Mouse (Mus musculus) lung, adult 2 months (tissue): ENCODE measurements around the gene Exoc6. TPM values are rescaled to one million over a fixed set of nuclear protein-coding genes. Genes with fewer than 3 reads are reported as not detected.

Experiments
- DNase-seq: peaks from one replicate; pipeline ENCODE4 v3.0.0; 2022
- H3K4me1 ChIP-seq: fragments of 200-500 bp; 2 replicates; pipeline ENCODE4 v1.6.1; 2011; ENCODE audit warnings: low read length; ENCODE audit not compliant: control insufficient read depth, insufficient read depth
- H3K4me3 ChIP-seq: fragments of 200-500 bp; replicated peaks from 2 replicates; pipeline ENCODE3; 2011; ENCODE audit warnings: low read depth, mild to moderate bottlenecking, control low read depth, low read length; ENCODE audit errors: extremely low read depth
- CTCF ChIP-seq: fragments of 200-500 bp; IDR thresholded peaks from 2 replicates; pipeline ENCODE4 v1.5.1; 2011; ENCODE audit warnings: mild to moderate bottlenecking, low read length, control low read depth; ENCODE audit not compliant: insufficient read depth
- POLR2A ChIP-seq: fragments of 200-500 bp; IDR thresholded peaks from 2 replicates; pipeline ENCODE4 v1.6.1; 2011; ENCODE audit warnings: low read depth, mild to moderate bottlenecking, control low read depth, low read length, borderline replicate concordance; ENCODE audit errors: extremely low read depth
- WGBS: fragments of 180-500 bp; shearing (Covaris S2); methylation state at CpG from one replicate; pipeline ENCODE4 v1.1.7; 2018; 5-methylcytosine and 5-hydroxymethylcytosine counted together
- polyA plus RNA-seq: library from polyadenylated mRNA; depleted of rRNA; stranded (reverse); fragments of >200 nt; gene quantifications from 2 replicates; pipeline ENCODE4 v1.2.3, GENCODE M21; 2012

Exoc6 gene
- polyA plus RNA-seq, 1 experiment, result 10.1 TPM

DNA sequence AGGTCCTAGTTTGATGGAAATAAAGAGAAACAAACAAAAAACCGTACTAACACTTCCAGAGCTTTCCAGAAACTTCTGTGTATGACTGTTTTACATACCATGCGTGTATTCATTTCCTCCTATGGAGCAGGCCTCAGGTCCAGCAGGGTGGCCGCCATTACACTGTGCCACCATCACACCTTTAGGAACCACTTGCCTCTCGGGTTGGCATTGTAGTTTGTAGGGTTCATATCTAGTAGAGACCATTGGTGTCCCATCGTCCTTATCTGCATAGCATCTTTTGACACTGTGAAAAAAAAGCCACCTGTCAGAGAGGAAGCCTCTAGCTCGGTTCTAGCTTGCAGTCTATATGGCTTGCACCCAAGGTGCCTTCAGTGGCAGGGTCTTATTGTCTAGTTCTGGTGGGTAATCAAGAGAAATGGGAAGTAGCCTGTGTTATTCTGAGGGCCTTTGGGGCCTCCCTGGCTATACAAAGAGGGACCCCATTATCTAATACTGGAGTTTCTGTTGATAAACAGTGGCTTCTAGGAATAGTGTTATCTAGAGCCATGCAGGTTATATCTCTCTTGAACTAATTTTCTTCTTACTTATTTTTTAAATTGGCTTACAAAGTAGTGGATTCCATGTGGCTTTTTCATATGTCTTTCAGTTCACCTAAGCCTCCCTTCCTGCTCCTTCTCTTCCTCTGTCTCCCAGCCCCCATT, 5.8 kb downstream of the Exoc6 start:
- 87% methylated on average over 6 of the region's 6 CpGs for WGBS
- Histone ChIP-seq H3K4me3 (no peak overlapping the region), H3K4me1 (peaks cover 11% of the 10 kb centered on the region)
- TF ChIP-seq CTCF (no peak), POLR2A (no peak)
- DNase-seq, result no peak

DNA sequence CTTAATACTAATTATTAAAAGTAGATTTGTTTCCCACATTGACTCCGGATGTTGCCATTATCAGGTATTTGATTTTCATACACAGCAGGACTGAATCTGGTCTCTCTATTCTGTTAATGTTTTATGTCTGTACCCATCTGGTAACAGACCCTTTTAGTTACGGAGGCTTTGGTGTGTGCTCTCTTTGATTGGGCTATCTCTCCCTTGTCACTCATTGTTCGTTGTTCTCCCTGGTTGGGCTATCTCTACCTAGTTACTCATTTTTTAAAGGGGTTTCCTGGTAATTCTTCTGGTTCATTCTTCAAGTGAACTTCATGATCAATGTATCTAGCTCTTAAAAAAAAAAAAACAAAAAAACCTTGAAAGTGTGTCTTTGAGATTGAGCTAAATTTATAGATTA, 7.7 kb downstream of the Exoc6 start:
- DNase-seq, result no peak
- TF ChIP-seq POLR2A (no peak), CTCF (no peak)
- 83% methylated on average over 3 of the region's 3 CpGs for WGBS
- Histone ChIP-seq H3K4me3 (no peak overlapping the region), H3K4me1 (peaks cover 14% of the 10 kb centered on the region)

DNA sequence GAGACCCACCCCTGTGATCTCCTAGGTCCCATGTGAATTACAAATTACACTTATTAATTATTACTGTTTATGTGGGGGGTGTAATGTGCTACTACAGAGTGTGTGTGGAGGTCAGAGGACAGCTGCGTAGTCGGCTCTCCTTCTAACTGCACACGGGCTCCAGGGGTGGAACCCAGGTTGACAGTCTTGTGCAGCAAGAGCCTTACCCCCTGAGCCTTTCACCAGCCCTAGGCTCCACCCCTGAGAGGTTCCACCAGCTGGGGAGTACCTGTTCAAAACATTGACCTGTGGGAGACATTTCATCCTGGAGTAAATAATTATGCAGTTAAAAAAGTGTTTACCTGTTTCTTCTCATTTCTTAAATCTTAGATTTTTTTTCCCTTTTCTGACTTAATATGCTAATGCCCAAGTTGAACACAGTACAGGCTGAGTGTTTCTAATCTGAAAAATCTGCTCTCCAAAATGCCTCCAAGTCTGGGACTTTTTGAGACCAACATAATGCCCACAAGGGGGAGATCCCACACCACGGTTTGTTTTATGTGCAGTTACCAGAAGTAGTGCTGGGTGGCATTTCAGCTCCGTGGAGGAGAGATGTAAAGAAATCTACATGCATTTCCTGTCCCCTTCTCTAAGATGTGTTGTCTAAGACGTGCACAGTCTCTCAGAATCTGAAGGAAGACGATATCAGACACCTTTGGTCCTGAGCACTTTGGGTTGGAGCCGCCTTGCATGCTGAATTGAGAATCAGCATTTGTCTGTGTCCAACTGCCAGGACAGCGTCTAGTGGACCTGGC, 9.3 kb downstream of the Exoc6 start:
- DNase-seq, result no peak
- 24% methylated on average over 9 of the region's 9 CpGs for WGBS
- Histone ChIP-seq H3K4me1 (peaks cover 14% of the 10 kb centered on the region), H3K4me3 (no peak overlapping the region)
- no peak for TF ChIP-seq POLR2A
- no peak for TF ChIP-seq CTCF

DNA sequence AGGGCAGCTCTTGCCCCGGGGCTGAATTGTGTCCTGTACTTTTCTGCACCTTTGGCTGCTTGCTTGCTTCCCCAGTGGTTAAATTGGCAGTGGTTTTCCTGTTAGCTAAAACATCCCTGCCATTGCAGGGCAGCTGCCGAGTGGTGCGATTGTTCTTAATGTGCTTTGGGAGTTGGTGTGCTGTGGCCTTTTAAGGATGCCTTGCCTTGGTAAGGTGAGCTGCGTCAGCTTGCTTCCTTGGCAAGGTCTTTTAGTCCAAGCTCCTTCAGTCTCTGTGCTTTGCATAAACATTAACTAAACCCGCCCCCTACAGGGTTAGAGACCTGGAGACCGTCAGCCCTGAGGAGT, 9.8 kb downstream of the Exoc6 start:
- Histone ChIP-seq H3K4me3 (no peak overlapping the region), H3K4me1 (peaks cover 14% of the 10 kb centered on the region)
- DNase-seq, result no peak
- TF ChIP-seq POLR2A (no peak), CTCF (no peak)
- WGBS, result 22% methylated on average over 6 of the region's 6 CpGs

DNA sequence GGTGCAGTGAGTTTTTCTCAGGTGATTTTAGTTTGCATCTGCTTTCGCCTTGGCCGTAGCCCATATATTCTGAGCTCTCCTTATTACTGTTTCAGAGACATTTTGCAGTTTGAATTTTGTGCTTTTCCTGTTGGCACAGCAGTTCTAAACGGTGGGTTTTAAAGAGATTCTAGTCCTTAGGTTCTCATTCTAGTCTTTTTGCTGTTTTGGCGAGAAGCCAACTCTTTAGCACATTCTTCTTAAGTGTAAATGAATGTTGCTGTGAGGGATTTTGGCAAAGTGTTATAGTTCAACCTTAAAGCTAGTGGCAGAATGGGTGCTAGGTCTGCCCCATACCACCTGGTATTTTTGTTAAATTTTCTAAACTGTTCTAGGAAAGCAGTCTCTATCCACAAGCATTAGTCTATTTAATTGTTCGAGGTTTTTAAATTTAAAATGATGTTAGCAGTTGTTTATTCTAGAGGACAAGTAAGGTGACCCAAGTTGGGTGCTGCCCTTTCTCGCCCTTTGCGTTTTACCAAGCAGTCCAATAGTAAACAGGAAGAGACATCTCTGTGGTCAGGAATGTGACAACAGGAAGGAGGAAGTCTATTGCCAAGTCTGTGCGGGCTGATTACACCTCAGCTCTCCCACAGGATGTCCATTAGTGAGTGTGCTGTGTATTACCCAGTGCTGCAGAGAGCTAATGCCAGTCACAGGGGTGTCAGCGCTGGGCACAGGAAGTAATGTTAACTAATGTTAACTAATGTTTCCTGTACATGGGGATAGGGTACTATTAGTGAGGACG, 11.1 kb downstream of the Exoc6 start:
- no peak overlapping the region for H3K4me3 ChIP-seq
- no peak for DNase-seq
- 41% methylated on average over 10 of the region's 10 CpGs for WGBS

DNA sequence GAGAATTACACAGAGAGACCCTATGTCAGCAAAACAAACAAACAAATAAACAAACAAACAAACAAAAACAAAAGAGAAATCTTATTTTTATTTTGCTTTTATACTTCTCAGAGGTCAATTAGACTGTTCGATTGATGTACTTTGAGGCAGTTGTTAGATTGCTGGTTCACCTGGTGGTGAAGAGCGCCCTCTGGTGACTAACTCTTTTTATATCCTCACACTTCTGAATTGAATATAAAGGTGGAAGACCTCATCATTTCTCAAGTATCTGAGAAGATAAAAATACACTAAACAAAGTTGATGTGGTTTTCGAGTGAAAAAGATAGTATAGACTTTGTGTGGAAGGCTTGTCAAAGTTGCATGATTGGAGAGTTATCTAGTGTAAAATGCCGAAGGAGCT, 13.5 kb downstream of the Exoc6 start:
- Histone ChIP-seq H3K4me3 (no peak overlapping the region), H3K4me1 (peaks cover 14% of the 10 kb centered on the region)
- DNase-seq, result no peak
- TF ChIP-seq POLR2A, result no peak
- TF ChIP-seq CTCF, result 0 out of 2 replicates have a peak, but pooled peaks have one; percentile 25
- WGBS, result 23% methylated on average over 4 of the region's 4 CpGs

More for the DNA sequence above, 11.1 kb downstream of the Exoc6 start:
- peaks cover 14% of the 10 kb centered on the region for H3K4me1 ChIP-seq
- TF ChIP-seq CTCF (no peak), POLR2A (no peak)

DNA sequence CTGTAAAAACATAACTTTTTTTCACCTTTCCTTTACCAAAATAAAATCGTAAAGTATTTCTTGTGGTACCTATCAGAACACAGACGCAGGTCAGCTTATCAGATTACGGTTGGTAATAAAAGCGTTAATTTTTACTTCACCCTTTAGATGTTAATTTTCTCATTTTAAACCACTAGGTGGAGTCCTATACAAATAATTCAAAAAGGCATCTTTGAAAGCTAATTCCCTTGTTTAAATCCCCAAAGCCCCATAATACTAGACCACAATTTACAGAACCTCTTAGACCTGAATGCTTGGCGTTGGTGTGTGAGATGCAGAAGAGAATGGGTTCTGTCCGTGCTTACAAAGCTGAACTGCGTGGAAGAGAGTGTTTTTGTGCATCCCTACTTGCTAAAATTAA, 15.6 kb downstream of the Exoc6 start:
- WGBS, result 50% methylated on average over 7 of the region's 7 CpGs
- H3K4me1 ChIP-seq, result peaks cover 6% of the 10 kb centered on the region
- TF ChIP-seq POLR2A, result no peak
- TF ChIP-seq CTCF, result no peak
- no peak for DNase-seq
- H3K4me3 ChIP-seq, result no peak overlapping the region

DNA sequence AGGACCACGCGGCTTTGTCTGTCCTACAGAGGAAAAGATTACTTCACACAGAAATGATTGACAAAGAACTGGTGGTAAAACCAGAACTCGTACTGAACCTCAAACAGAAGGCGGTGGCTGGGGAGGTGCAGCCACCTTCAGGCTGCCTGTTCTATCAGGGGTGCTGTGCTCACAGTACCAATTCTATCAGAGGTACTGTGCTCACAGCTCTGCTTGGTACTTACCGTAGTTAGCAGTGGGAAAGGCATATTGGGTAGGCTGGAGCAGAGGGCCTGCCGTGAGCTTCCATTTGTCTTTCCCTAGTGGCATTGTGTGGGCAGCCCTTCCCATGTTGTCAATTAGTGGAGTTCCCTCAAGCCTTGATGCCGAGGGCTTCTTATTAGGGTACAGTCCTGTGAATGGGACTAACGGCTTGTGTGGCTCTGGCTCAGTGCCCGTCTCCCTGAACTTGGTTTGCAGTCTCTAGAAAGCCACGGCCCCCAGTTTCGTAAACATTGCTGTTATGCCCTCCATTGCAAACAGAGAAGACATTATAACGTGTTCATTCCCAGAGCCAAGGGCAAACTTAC, 19.1 kb downstream of the Exoc6 start:
- Histone ChIP-seq H3K4me1 (no peaks in the 10 kb centered on the region), H3K4me3 (no peak overlapping the region)
- whole genome bisulfite sequencing, result 72% methylated on average over 12 of the region's 12 CpGs
- TF ChIP-seq CTCF (no peak), POLR2A (no peak)
- DNase-seq, result no peak
